ENCODE assay signal across 15 mouse cellular contexts in the genomic region with DNA sequence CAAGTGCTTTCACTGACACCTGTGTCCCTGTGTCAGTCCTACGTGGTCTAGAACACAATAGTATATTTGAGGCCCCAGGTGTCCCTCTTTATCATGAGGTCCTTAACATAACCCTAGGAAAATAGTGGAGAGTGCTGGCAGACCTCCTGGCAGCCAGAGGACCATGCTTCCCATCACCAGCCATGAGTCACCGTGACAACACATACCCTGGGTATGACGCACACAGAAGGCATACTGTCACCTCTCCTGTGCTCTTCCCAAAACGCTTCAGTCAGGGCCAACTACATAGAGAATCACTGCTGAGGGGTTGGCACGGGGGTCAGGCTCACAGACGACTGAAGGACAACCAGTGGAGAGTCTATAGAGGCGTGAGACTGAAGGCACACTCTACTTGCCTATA. TPM values are rescaled to one million over a fixed set of nuclear protein-coding genes. Genes with fewer than 3 reads are reported as not detected.
"Had no signal": no experiment of that assay in that cellular context is flagged by ENCODE, and none has a peak within 500 bp of the region (broad histone marks: within the 10 kb centered on the region; RNA-seq: fewer than 3 reads in every experiment).

No protein-coding gene starts in this region.

- H3K36me3 ChIP-seq: kidney, embryonic 15.5 days; limb, embryonic 12.5 days; liver, embryonic 13.5 days; midbrain, embryonic 15.5 days; neural tube, embryonic 12.5 days had no signal

- H3K9me3 ChIP-seq: kidney, embryonic 15.5 days; limb, embryonic 12.5 days; liver, embryonic 13.5 days; midbrain, embryonic 15.5 days; neural tube, embryonic 12.5 days had no signal

- DNase-seq: kidney, adult 2 months; kidney, postnatal 14 days; liver; liver, embryonic 13.5 days; liver, postnatal 0 days; right cerebral cortex, postnatal 25 days had no signal

- ATAC-seq: liver, postnatal 0 days; midbrain, embryonic 15.5 days had no signal

- H3K27me3 ChIP-seq: midbrain, embryonic 15.5 days; neural tube, embryonic 12.5 days had no signal

- H3K4me2 ChIP-seq: kidney, embryonic 15.5 days; limb, embryonic 12.5 days; liver, embryonic 13.5 days; midbrain, embryonic 15.5 days; neural tube, embryonic 12.5 days had no signal

- H3K27ac ChIP-seq: kidney, embryonic 15.5 days; limb, embryonic 12.5 days; liver, embryonic 13.5 days; midbrain, embryonic 15.5 days; neural tube, embryonic 12.5 days; stomach, postnatal 0 days had no signal

- H3K4me3 ChIP-seq: kidney, embryonic 15.5 days; limb, embryonic 12.5 days; liver, embryonic 13.5 days; midbrain, embryonic 15.5 days; neural tube, embryonic 12.5 days had no signal

- H3K9ac ChIP-seq: kidney, embryonic 15.5 days; limb, embryonic 12.5 days; liver, embryonic 13.5 days; liver, postnatal 0 days; midbrain, embryonic 15.5 days; neural tube, embryonic 12.5 days had no signal

RNA-seq across cellular contexts. Expression of gene Cnn1, which starts 9.0 kb away (rescaled TPM):
- total RNA-seq: monocyte, adult 5-6 weeks; neutrophil, adult 5-6 weeks had no signal

RNA-seq across cellular contexts. Expression of gene Gm49318, which starts 18.9 kb away (rescaled TPM):
- total RNA-seq: monocyte, adult 5-6 weeks; neutrophil, adult 5-6 weeks had no signal
- polyA plus RNA-seq: kidney, adult 2 months; kidney, embryonic 15.5 days; limb, embryonic 12.5 days; liver, embryonic 13.5 days; liver, postnatal 0 days; lung, embryonic 16.5 days; midbrain, embryonic 15.5 days; neural tube, embryonic 12.5 days; small intestine, adult 2 months; stomach, postnatal 0 days had no signal
